Mouse (Mus musculus): Measurements from ENCODE around the gene Chchd1. TPM values are rescaled to one million over a fixed set of nuclear protein-coding genes. Genes with fewer than 3 reads are reported as not detected.
A peak's percentile ranks its signal among the peaks of the same experiment; 100 is the strongest.

The Chchd1 gene
- total RNA-seq, 1 experiment, result 136 TPM

DNA sequence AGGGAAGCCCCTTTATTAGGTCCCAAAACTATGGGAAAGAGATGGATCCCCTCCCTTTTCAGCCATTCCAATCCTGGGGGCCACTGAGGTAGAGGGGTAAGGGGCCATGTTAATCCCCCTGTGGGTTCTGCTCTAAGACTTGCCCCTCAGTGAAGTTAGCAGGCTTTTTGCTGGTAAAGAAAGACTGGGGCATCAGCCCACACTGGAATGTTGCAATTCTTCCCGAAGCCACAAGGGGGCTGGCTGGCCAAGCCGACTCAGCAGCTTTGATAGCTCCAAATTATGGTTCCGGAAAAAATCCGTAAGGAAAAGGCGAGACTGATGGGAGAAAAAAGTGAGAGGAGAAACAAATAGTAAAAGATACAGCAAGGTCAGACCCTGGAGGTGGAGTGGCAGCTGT lies 21.2 kb downstream of the Chchd1 start:
- Histone ChIP-seq H3K4me1 (ENCODE audit: control insufficient read depth in 2 of 2, insufficient read depth in 2 of 2, low read length in 2 of 2, poor library complexity in 1 of 2) (peaks cover 0 to 2% of the 10 kb centered on the region in 2 experiments; a peak in 1 of 4 replicates), H3K36me3 (ENCODE audit: control insufficient read depth, insufficient read depth, low read length, poor library complexity, severe bottlenecking) (peaks cover 23% of the 10 kb centered on the region; the same call in 1 of the 2 replicates), H3K9ac (ENCODE audit: insufficient read depth, low read depth, low read length, poor library complexity, severe bottlenecking) (no peak overlapping the region), H3K4me3 (ENCODE audit: insufficient read depth in 1 of 2, low read depth in 1 of 2, low read length in 2 of 2, poor library complexity in 1 of 2, severe bottlenecking in 1 of 2) (no peak overlapping the region), H3K27ac (ENCODE audit: insufficient read depth, low read depth, low read length, poor library complexity, severe bottlenecking) (no peak overlapping the region), H3K9me3 (ENCODE audit: control insufficient read depth, insufficient read depth, low read depth, low read length) (no peaks in the 10 kb centered on the region)
- no peak for DNase-seq (ENCODE audit: low read depth, low spot score)
- TF ChIP-seq CHD2 (IDR thresholded peaks at IDR 0.05; ENCODE audit: low read depth, low read length), result no peak
- no peak for TF ChIP-seq ZNF384 (IDR thresholded peaks at IDR 0.05; ENCODE audit: low read depth, low read length)
- no peak for TF ChIP-seq ZC3H11A (IDR thresholded peaks at IDR 0.05; ENCODE audit: borderline replicate concordance, low read depth, low read length)
- no peak for TF ChIP-seq HCFC1 (IDR thresholded peaks at IDR 0.05; ENCODE audit: borderline replicate concordance, insufficient read depth, low read length)
- peak; percentile 97 for TF ChIP-seq MAFK (IDR thresholded peaks at IDR 0.05; ENCODE audit: insufficient read depth, low read depth, low read length)
- in situ Hi-C loops (cut with MboI; ENCODE audit: low sequenced_read_pairs in 2 of 2, unreplicated experiment in 2 of 2), result no loop called here

DNA sequence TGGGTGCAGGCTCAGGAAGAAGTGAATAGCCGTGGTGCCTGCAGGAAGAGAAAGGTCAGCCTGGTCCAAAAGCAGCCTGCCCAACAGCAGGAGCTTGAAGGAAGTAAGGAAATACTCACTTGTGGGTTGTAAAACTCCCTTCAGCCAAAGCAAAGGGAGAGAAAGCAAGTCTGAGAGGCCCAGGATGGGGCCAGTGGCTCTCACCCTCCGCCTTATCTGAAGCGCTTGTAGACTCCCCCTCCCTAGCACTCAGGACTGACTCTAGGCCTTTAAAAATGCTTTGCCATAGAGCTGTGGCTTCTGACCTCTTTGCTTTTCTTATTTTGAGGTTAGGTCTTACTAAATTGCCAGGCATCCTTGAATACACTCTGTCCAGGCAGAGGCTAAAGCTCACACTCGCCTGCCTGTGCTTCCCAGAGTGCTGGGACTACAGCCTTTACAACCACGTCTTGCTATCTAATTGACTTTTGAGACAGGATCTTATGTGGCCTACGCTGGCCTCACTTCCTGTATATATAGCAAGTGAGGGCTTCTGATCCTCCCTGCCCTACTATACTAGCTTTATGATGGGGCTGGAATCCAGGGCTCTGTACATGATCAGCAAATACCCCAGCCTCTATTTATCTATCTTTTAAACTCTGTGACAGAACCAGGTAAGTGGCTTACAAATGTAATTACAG lies 23.0 kb downstream of the Chchd1 start:
- TF ChIP-seq HCFC1 (IDR thresholded peaks at IDR 0.05; ENCODE audit: borderline replicate concordance, insufficient read depth, low read length), result no peak
- TF ChIP-seq CHD2 (IDR thresholded peaks at IDR 0.05; ENCODE audit: low read depth, low read length), result no peak
- TF ChIP-seq ZNF384 (IDR thresholded peaks at IDR 0.05; ENCODE audit: low read depth, low read length), result no peak
- TF ChIP-seq ZC3H11A (IDR thresholded peaks at IDR 0.05; ENCODE audit: borderline replicate concordance, low read depth, low read length), result no peak
- no peak for TF ChIP-seq MAFK (IDR thresholded peaks at IDR 0.05; ENCODE audit: insufficient read depth, low read depth, low read length)
- in situ Hi-C loops (cut with MboI; ENCODE audit: low sequenced_read_pairs in 2 of 2, unreplicated experiment in 2 of 2), result no loop called here
- no peak for DNase-seq (ENCODE audit: low read depth, low spot score)
- H3K4me3 ChIP-seq (ENCODE audit: insufficient read depth in 1 of 2, low read depth in 1 of 2, low read length in 2 of 2, poor library complexity in 1 of 2, severe bottlenecking in 1 of 2), result no peak overlapping the region
- no peak overlapping the region for H3K9ac ChIP-seq (ENCODE audit: insufficient read depth, low read depth, low read length, poor library complexity, severe bottlenecking)
- H3K4me1 ChIP-seq (ENCODE audit: control insufficient read depth in 2 of 2, insufficient read depth in 2 of 2, low read length in 2 of 2, poor library complexity in 1 of 2), result peaks cover 0 to 8% of the 10 kb centered on the region in 2 experiments; a peak in 1 of 4 replicates
- H3K27ac ChIP-seq (ENCODE audit: insufficient read depth, low read depth, low read length, poor library complexity, severe bottlenecking), result no peak overlapping the region
- H3K36me3 ChIP-seq (ENCODE audit: control insufficient read depth, insufficient read depth, low read length, poor library complexity, severe bottlenecking), result peaks cover 18% of the 10 kb centered on the region; the same call in 1 of the 2 replicates
- H3K9me3 ChIP-seq (ENCODE audit: control insufficient read depth, insufficient read depth, low read depth, low read length), result no peaks in the 10 kb centered on the region

DNA sequence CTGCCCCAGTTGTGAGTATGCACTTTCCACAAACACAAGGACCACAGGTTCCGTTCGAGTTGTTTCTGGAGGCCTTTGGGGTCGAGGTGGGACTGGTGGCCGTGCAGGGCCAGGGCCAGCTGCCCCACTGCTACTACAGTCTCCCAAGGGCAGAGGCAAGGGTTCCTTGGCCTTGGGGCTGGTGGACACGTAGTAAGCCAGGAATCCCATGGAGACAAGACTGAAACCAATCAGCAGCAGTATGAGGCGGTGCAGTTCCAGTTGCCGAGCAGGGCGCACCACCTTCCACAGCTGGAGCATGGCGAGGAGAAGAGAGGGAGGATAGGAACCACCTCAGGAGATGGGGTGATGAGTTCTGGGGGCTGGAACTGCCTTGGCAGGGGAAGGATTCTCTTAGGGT lies 27.1 kb downstream of the Chchd1 start:
- peaks cover 0 to 8% of the 10 kb centered on the region in 2 experiments; a peak in 1 of 4 replicates for H3K4me1 ChIP-seq (ENCODE audit: control insufficient read depth in 2 of 2, insufficient read depth in 2 of 2, low read length in 2 of 2, poor library complexity in 1 of 2)
- peaks cover 5% of the 10 kb centered on the region; the same call in 1 of the 2 replicates for H3K36me3 ChIP-seq (ENCODE audit: control insufficient read depth, insufficient read depth, low read length, poor library complexity, severe bottlenecking)
- no peaks in the 10 kb centered on the region for H3K9me3 ChIP-seq (ENCODE audit: control insufficient read depth, insufficient read depth, low read depth, low read length)
- in situ Hi-C loops (cut with MboI; ENCODE audit: low sequenced_read_pairs in 2 of 2, unreplicated experiment in 2 of 2), result no loop called here
- no peak for DNase-seq (ENCODE audit: low read depth, low spot score)
- TF ChIP-seq ZNF384 (IDR thresholded peaks at IDR 0.05; ENCODE audit: low read depth, low read length) (no peak), HCFC1 (IDR thresholded peaks at IDR 0.05; ENCODE audit: borderline replicate concordance, insufficient read depth, low read length) (no peak), MAFK (IDR thresholded peaks at IDR 0.05; ENCODE audit: insufficient read depth, low read depth, low read length) (no peak), ZC3H11A (IDR thresholded peaks at IDR 0.05; ENCODE audit: borderline replicate concordance, low read depth, low read length) (no peak), CHD2 (IDR thresholded peaks at IDR 0.05; ENCODE audit: low read depth, low read length) (no peak)
- no peak overlapping the region for H3K27ac ChIP-seq (ENCODE audit: insufficient read depth, low read depth, low read length, poor library complexity, severe bottlenecking)
- 0 out of 4 replicates have a peak overlapping the region, but pooled peaks have one; percentile 37 to 54 for H3K4me3 ChIP-seq (ENCODE audit: insufficient read depth in 1 of 2, low read depth in 1 of 2, low read length in 2 of 2, poor library complexity in 1 of 2, severe bottlenecking in 1 of 2)
- no peak overlapping the region for H3K9ac ChIP-seq (ENCODE audit: insufficient read depth, low read depth, low read length, poor library complexity, severe bottlenecking)

DNA sequence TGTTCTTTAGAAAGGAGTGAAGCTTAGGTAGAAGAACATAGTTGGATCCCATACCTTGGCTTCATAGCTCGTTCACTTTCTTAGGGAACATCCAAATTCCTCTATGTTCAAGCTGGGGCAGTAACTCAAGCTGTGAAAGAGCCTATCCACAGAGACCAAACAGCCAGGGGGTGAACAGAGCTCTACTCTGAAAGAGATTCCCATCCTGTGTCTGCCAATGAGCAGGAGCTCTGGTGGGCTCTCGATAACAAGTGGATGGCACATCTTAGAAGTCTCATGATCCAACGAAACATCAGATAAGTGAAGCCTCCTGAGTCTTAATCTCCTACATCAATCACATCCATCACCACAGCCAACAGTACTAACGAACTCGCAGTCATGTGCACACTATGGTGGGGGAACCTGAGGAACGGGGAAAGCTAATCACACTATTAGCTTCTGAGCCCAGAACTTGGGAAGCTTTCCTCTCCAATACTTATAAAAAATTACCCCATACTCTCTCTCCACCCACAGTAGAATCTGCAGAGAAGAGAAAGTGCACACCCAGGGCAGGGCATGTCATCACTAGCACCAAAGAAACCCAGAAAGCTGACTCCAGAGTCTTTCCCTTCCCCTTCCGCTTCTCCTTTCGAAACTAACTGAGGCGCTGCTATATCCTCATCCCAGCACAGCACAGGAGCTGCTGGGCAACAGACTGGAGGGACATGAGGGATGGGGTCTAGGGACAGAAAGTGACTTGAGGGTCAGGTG lies 28.2 kb downstream of the Chchd1 start:
- in situ Hi-C loops (cut with MboI; ENCODE audit: low sequenced_read_pairs in 2 of 2, unreplicated experiment in 2 of 2), result no loop called here
- no peak for TF ChIP-seq MAFK (IDR thresholded peaks at IDR 0.05; ENCODE audit: insufficient read depth, low read depth, low read length)
- TF ChIP-seq ZNF384 (IDR thresholded peaks at IDR 0.05; ENCODE audit: low read depth, low read length), result no peak
- TF ChIP-seq ZC3H11A (IDR thresholded peaks at IDR 0.05; ENCODE audit: borderline replicate concordance, low read depth, low read length), result no peak
- TF ChIP-seq CHD2 (IDR thresholded peaks at IDR 0.05; ENCODE audit: low read depth, low read length), result no peak
- no peak for TF ChIP-seq HCFC1 (IDR thresholded peaks at IDR 0.05; ENCODE audit: borderline replicate concordance, insufficient read depth, low read length)

More for the DNA sequence above, 28.2 kb downstream of the Chchd1 start:
- no peak overlapping the region for H3K4me3 ChIP-seq (ENCODE audit: insufficient read depth in 1 of 2, low read depth in 1 of 2, low read length in 2 of 2, poor library complexity in 1 of 2, severe bottlenecking in 1 of 2)
- H3K9me3 ChIP-seq (ENCODE audit: control insufficient read depth, insufficient read depth, low read depth, low read length), result no peaks in the 10 kb centered on the region
- peaks cover 0 to 10% of the 10 kb centered on the region in 2 experiments; a peak in 1 of 4 replicates for H3K4me1 ChIP-seq (ENCODE audit: control insufficient read depth in 2 of 2, insufficient read depth in 2 of 2, low read length in 2 of 2, poor library complexity in 1 of 2)
- DNase-seq (ENCODE audit: low read depth, low spot score), result no peak
- H3K27ac ChIP-seq (ENCODE audit: insufficient read depth, low read depth, low read length, poor library complexity, severe bottlenecking), result no peak overlapping the region
- H3K9ac ChIP-seq (ENCODE audit: insufficient read depth, low read depth, low read length, poor library complexity, severe bottlenecking), result no peak overlapping the region
- H3K36me3 ChIP-seq (ENCODE audit: control insufficient read depth, insufficient read depth, low read length, poor library complexity, severe bottlenecking), result peaks cover 9% of the 10 kb centered on the region; the same call in 1 of the 2 replicates

Data from ES-E14 (cell line).